Mouse (Mus musculus) G1E (cell line): ENCODE measurements around the gene B4gat1. TPM values are rescaled to one million over a fixed set of nuclear protein-coding genes. Genes with fewer than 3 reads are reported as not detected.

Experiments used
- ATAC-seq: 2 replicates; pipeline ENCODE4 v1.8.0; 2016; ENCODE audit warnings: mild to moderate bottlenecking; ENCODE audit not compliant: insufficient number of reproducible peaks, poor library complexity, low FRiP score, severe bottlenecking; ENCODE audit errors: extremely low read depth
- DNase-seq: peaks from one replicate; pipeline ENCODE4 v3.0.0; 2012; ENCODE audit warnings: low spot score
- H3K27me3 ChIP-seq: 2 replicates; pipeline ENCODE4 v1.6.1; 2012; ENCODE audit warnings: mild to moderate bottlenecking, low read length, inconsistent platforms; ENCODE audit not compliant: insufficient read depth
- H3K36me3 ChIP-seq: replicated peaks from 2 replicates; pipeline ENCODE3; 2012; ENCODE audit warnings: mild to moderate bottlenecking, inconsistent platforms
- H3K4me1 ChIP-seq: 2 replicates; pipeline ENCODE4 v1.6.1; 2012; ENCODE audit warnings: low read depth, low read length, inconsistent platforms, mixed read lengths; ENCODE audit not compliant: insufficient read depth
- H3K4me3 ChIP-seq: 2 replicates; pipeline ENCODE4 v1.5.1; 2012; ENCODE audit warnings: low read depth, mild to moderate bottlenecking, inconsistent platforms, low read length, moderate library complexity, mixed read lengths
- H3K9me3 ChIP-seq: replicated peaks from 2 replicates; pipeline ENCODE4 v1.6.1; 2012; ENCODE audit warnings: inconsistent platforms
- CTCF ChIP-seq: IDR thresholded peaks from 2 replicates; pipeline ENCODE4 v1.5.1; 2012; ENCODE audit warnings: low read depth, low read length, inconsistent platforms, mixed read lengths
- GATA1 ChIP-seq: IDR thresholded peaks from 2 replicates; pipeline ENCODE4 v1.6.1; 2012; ENCODE audit warnings: borderline replicate concordance, low read length, inconsistent platforms, mixed read lengths
- GATA2 ChIP-seq: IDR thresholded peaks from 2 replicates; pipeline ENCODE4 v1.6.1; 2012; ENCODE audit warnings: low read depth, low read length, inconsistent platforms, borderline replicate concordance
- POLR2AphosphoS5 ChIP-seq: IDR thresholded peaks from 2 replicates; pipeline ENCODE4 v1.6.1; 2012; ENCODE audit warnings: low read depth, low read length, inconsistent platforms; ENCODE audit not compliant: insufficient replicate concordance
- TAL1 ChIP-seq: conservative IDR thresholded peaks from 2 replicates; pipeline ENCODE4 v1.6.1; 2012; ENCODE audit warnings: low read depth, low read length, inconsistent platforms, mixed read lengths
- polyA plus RNA-seq: library from polyadenylated mRNA; stranded (reverse); fragments of >175 nt; gene quantifications from 2 replicates; pipeline ENCODE4 v1.2.3, GENCODE M21; 2012
- total RNA-seq, 2 experiments: library from RNA; stranded (forward) in 1 of 2; stranded (reverse) in 1 of 2; fragments of 200-1000 nt in 1 of 2; fragments of >200 nt in 1 of 2; fragmentation: Nextera tagmentation in 1 of 2; gene quantifications; 2 replicates each; pipeline ENCODE4 v1.2.3; 2014 to 2017

B4gat1 gene
- total and polyA plus RNA-seq, 3 experiments = 1.7 to 8.9 (median 7.2) TPM

GRCm38 (mm10) chr19:5067040-5067799 lies 28.6 kb downstream of the B4gat1 start:
- no peak for ATAC-seq
- Histone ChIP-seq H3K9me3 (no peaks in the 10 kb centered on the region), H3K4me3 (no peak overlapping the region), H3K36me3 (no peaks in the 10 kb centered on the region), H3K27me3 (peaks cover 43% of the 10 kb centered on the region), H3K4me1 (peaks cover 34% of the 10 kb centered on the region)
- no peak for TF ChIP-seq TAL1
- no peak for DNase-seq

- Histone ChIP-seq H3K4me3 (peak within 1 kb of the TSS; percentile 25; the same call in 1 of the 2 replicates), H3K9me3 (no peaks in the 10 kb centered on the region), H3K36me3 (no peaks in the 10 kb centered on the region), H3K27me3 (peaks cover 38% of the 10 kb centered on the region), H3K4me1 (peaks cover 42% of the 10 kb centered on the region)
- DNase-seq = peak; percentile 51
- TF ChIP-seq GATA1 (no peak), CTCF (no peak), GATA2 (no peak), POLR2AphosphoS5 (no peak), TAL1 (no peak)
- no peak for ATAC-seq
Observed at GRCm38 (mm10) chr19:5067867-5068569, 29.4 kb downstream of the B4gat1 start, which contains the start of gene Cd248. Gene Cd248, plus strand, starts transcription at chr19:5068078.

GRCm38 (mm10) chr19:5068570-5069234 lies 30.1 kb downstream of the B4gat1 start:
- peak overlapping the region; percentile 25; the same call in 1 of the 2 replicates for H3K4me3 ChIP-seq
- no peak for TF ChIP-seq GATA2
- TF ChIP-seq CTCF = no peak
- TF ChIP-seq GATA1 = no peak
- no peak for TF ChIP-seq TAL1
- no peak for TF ChIP-seq POLR2AphosphoS5
- no peak for DNase-seq
- H3K9me3 ChIP-seq = no peaks in the 10 kb centered on the region
- H3K36me3 ChIP-seq = no peaks in the 10 kb centered on the region
- ATAC-seq = no peak
- peaks cover 38% of the 10 kb centered on the region for H3K27me3 ChIP-seq
- peaks cover 43% of the 10 kb centered on the region for H3K4me1 ChIP-seq

- no peak for TF ChIP-seq CTCF
- TF ChIP-seq GATA2 = no peak
- no peak for TF ChIP-seq GATA1
- TF ChIP-seq POLR2AphosphoS5 = no peak
- TF ChIP-seq TAL1 = no peak
- H3K27me3 ChIP-seq = peaks cover 44% of the 10 kb centered on the region
- no peak for ATAC-seq
Observed at GRCm38 (mm10) chr19:5069486-5069885, 30.9 kb downstream of the B4gat1 start.

GRCm38 (mm10) chr19:5069978-5070377 lies 31.4 kb downstream of the B4gat1 start:
- Histone ChIP-seq H3K27me3 (peaks cover 47% of the 10 kb centered on the region), H3K9me3 (no peaks in the 10 kb centered on the region), H3K36me3 (no peaks in the 10 kb centered on the region), H3K4me1 (peaks cover 43% of the 10 kb centered on the region), H3K4me3 (no peak overlapping the region)
- ATAC-seq (no peak), DNase-seq (no peak)
- no peak for TF ChIP-seq CTCF
- TF ChIP-seq POLR2AphosphoS5 = no peak
- no peak for TF ChIP-seq GATA2
- no peak for TF ChIP-seq TAL1

More at GRCm38 (mm10) chr19:5069486-5069885, 30.9 kb downstream of the B4gat1 start:
- Histone ChIP-seq H3K9me3 (no peaks in the 10 kb centered on the region), H3K4me1 (peaks cover 43% of the 10 kb centered on the region), H3K36me3 (no peaks in the 10 kb centered on the region), H3K4me3 (no peak overlapping the region)
- DNase-seq = no peak

- Histone ChIP-seq H3K9me3 (no peaks in the 10 kb centered on the region), H3K36me3 (no peaks in the 10 kb centered on the region), H3K4me1 (peaks cover 43% of the 10 kb centered on the region), H3K27me3 (peaks cover 47% of the 10 kb centered on the region), H3K4me3 (peak overlapping the region; percentile 70; the same call in 1 of the 2 replicates)
- DNase-seq (no peak), ATAC-seq (no peak)
- TF ChIP-seq POLR2AphosphoS5 (no peak), GATA1 (no peak), GATA2 (no peak), CTCF (no peak), TAL1 (no peak)
Observed at GRCm38 (mm10) chr19:5071077-5071476, 32.5 kb downstream of the B4gat1 start.
